Mouse (Mus musculus): ENCODE measurements at regions not wholly inside any gene's neighbourhood (a gene's known extent, or its start where the extent isn't known, plus 50 kb on each side); places are given as distances from the start of the nearest gene placed in this dataset.

DNA sequence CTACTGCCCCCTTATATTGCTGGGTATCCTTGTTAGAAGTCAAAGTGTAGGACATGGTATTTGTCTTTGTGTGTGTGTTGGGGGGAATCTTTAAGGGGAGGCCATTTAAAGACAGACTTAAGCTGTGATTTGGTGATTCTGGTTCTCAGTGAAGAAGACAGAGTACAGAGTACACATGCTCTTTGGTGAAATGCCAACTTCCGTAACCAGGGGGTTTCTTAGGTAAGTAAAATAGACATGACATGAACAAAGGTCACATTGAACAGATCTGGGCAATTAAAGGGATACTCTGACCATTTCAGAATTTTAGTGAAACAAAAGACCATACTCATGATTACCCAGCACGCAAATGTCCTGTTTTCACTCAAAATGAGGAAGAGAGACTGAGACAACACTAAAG lies 67.3 kb upstream of the Adcy2 start:
- Histone ChIP-seq H3K4me3 (ENCODE audit: low read depth, low read length) (no peak overlapping the region), H3K27me3 (ENCODE audit: insufficient read depth, low read length) (no peaks in the 10 kb centered on the region), H3K4me2 (ENCODE audit: low read depth, low read length) (peak overlapping the region; percentile 50), H3K4me1 (ENCODE audit: insufficient read depth) (no peaks in the 10 kb centered on the region), H3K36me3 (replicated peaks; ENCODE audit: insufficient read depth, low read length) (no peaks in the 10 kb centered on the region), H3K9ac (replicated peaks) (no peak overlapping the region), H3K27ac (ENCODE audit: low read depth) (peak overlapping the region; percentile 35; the same call in 1 of the 2 replicates), H3K9me3 (ENCODE audit: low read length) (no peaks in the 10 kb centered on the region)
- DNase-seq (no peak), ATAC-seq (0 out of 2 replicates have a peak, but pooled peaks have one; percentile 20)
- 60% methylated on average over 2 of the region's 2 CpGs for WGBS (ENCODE audit: insufficient replicate concordance)
- TF ChIP-seq CTCF (IDR thresholded peaks at IDR 0.05; ENCODE audit: low read depth): no peak
- no peak for TF ChIP-seq EP300 (IDR thresholded peaks at IDR 0.05; ENCODE audit: low read depth)

DNA sequence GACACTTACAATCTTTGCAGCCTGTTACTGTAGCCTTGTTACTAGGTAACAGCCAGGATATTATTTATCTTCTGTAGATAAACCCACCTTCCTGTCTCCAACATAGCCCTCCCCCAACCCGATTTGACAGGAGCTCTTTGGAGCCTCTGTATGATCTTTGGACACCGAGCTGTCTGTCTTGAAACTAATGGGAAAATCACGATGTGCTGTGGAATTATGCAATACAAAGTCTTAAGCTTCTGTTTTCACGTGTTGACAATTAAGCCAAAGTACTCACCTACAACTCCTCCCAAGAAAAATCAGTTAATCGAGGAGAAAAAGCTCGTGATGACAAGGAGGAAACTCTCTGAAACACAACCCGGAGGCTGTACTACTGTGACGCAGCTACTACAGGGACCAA lies 65.9 kb upstream of the Adcy2 start:
- 63% methylated on average over 8 of the region's 8 CpGs for WGBS (ENCODE audit: insufficient replicate concordance)
- Histone ChIP-seq H3K27ac (ENCODE audit: low read depth) (no peak overlapping the region), H3K27me3 (ENCODE audit: insufficient read depth, low read length) (no peaks in the 10 kb centered on the region), H3K4me1 (ENCODE audit: insufficient read depth) (no peaks in the 10 kb centered on the region), H3K9me3 (ENCODE audit: low read length) (no peaks in the 10 kb centered on the region), H3K4me2 (ENCODE audit: low read depth, low read length) (no peak overlapping the region), H3K4me3 (ENCODE audit: low read depth, low read length) (no peak overlapping the region), H3K9ac (replicated peaks) (no peak overlapping the region), H3K36me3 (replicated peaks; ENCODE audit: insufficient read depth, low read length) (no peaks in the 10 kb centered on the region)
- no peak for TF ChIP-seq EP300 (IDR thresholded peaks at IDR 0.05; ENCODE audit: low read depth)
- TF ChIP-seq CTCF (IDR thresholded peaks at IDR 0.05; ENCODE audit: low read depth): no peak
- DNase-seq: no peak
- no peak for ATAC-seq

DNA sequence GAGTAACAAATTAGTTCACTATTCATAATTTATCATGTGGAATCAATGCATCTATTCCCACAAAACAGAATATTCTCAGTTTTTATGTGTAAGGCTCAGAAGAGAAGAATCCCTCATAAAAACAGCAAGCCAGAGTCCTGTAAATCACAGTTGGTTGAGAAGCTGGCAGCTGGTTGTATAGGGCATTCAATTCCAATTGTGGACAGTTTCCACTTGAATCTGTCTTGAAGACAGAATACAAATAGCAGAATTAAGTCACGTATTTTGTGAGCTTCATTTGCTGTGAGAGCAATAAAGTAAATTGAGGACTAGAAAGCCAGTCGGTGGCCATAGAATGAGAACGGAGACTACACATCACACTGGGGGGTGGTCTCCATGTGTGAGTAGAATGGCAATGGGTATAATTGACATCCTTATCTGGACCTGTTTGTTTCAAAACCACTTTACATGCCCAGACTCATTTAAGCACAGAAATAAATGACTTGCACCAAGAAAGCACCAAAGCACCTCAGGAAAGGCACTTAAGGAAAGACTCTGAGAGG lies 63.4 kb upstream of the Adcy2 start:
- TF ChIP-seq CTCF (IDR thresholded peaks at IDR 0.05; ENCODE audit: low read depth): no peak
- TF ChIP-seq EP300 (IDR thresholded peaks at IDR 0.05; ENCODE audit: low read depth): no peak
- no peak overlapping the region for H3K4me3 ChIP-seq (ENCODE audit: low read depth, low read length)
- no peak for ATAC-seq
- H3K36me3 ChIP-seq (replicated peaks; ENCODE audit: insufficient read depth, low read length): no peaks in the 10 kb centered on the region
- DNase-seq: no peak
- no peak overlapping the region for H3K4me2 ChIP-seq (ENCODE audit: low read depth, low read length)
- WGBS (ENCODE audit: insufficient replicate concordance): 79% methylated on average over 3 of the region's 3 CpGs
- H3K4me1 ChIP-seq (ENCODE audit: insufficient read depth): no peaks in the 10 kb centered on the region
- H3K27me3 ChIP-seq (ENCODE audit: insufficient read depth, low read length): no peaks in the 10 kb centered on the region
- no peak overlapping the region for H3K9ac ChIP-seq (replicated peaks)
- H3K9me3 ChIP-seq (ENCODE audit: low read length): no peaks in the 10 kb centered on the region
- H3K27ac ChIP-seq (ENCODE audit: low read depth): no peak overlapping the region

DNA sequence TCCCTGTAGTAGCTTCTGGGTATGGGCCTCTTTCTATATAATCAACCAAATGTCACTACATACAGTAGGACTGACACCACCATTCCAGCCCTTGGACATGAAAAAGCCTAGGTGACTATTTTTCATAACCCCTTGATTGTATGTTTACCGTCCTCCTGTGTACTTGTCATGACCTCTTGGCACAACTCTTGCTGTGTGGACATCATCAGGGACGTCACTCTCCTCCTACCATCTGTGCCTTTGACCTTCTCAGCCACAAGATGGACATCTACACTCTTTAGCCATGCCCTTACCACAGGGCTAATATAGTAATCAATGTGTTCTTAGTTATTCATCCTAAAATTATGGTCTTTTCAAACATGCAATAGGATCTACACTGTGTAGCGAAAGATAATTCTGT lies 62.1 kb upstream of the Adcy2 start:
- no peak for DNase-seq
- Histone ChIP-seq H3K4me3 (ENCODE audit: low read depth, low read length) (no peak overlapping the region), H3K4me1 (ENCODE audit: insufficient read depth) (no peaks in the 10 kb centered on the region), H3K4me2 (ENCODE audit: low read depth, low read length) (no peak overlapping the region), H3K27me3 (ENCODE audit: insufficient read depth, low read length) (no peaks in the 10 kb centered on the region), H3K9ac (replicated peaks) (no peak overlapping the region), H3K36me3 (replicated peaks; ENCODE audit: insufficient read depth, low read length) (no peaks in the 10 kb centered on the region), H3K27ac (ENCODE audit: low read depth) (no peak overlapping the region), H3K9me3 (ENCODE audit: low read length) (no peaks in the 10 kb centered on the region)
- 53% methylated on average over 3 of the region's 3 CpGs for WGBS (ENCODE audit: insufficient replicate concordance)
- ATAC-seq: peak; percentile 76
- TF ChIP-seq CTCF (IDR thresholded peaks at IDR 0.05; ENCODE audit: low read depth) (no peak), EP300 (IDR thresholded peaks at IDR 0.05; ENCODE audit: low read depth) (no peak)

Data from liver, postnatal 0 days (tissue).